Mouse (Mus musculus): ENCODE measurements around the gene Dolk.
A peak's percentile ranks its signal among the peaks of the same experiment; 100 is the strongest.

The Dolk gene

GRCm38 (mm10) chr2:30267466-30267865, 18.7 kb downstream of the Dolk start:
- no peak for DNase-seq (ENCODE audit: low spot score)

GRCm38 (mm10) chr2:30266392-30266941, 19.7 kb downstream of the Dolk start:
- DNase-seq (ENCODE audit: low spot score): peak; percentile 50

GRCm38 (mm10) chr2:30265767-30266253, 20.3 kb downstream of the Dolk start, which contains the start of gene Phyhd1:
Gene Phyhd1 (plus strand): TSS chr2:30266203.
- DNase-seq (ENCODE audit: low spot score): peak; percentile 68

- no peak for DNase-seq (ENCODE audit: low spot score)
Measured at GRCm38 (mm10) chr2:30264671-30265519, 21.2 kb downstream of the Dolk start.

- DNase-seq (ENCODE audit: low spot score): no peak
Measured at GRCm38 (mm10) chr2:30263811-30264210, 22.3 kb downstream of the Dolk start.

- DNase-seq (ENCODE audit: low spot score): no peak
Measured at GRCm38 (mm10) chr2:30262840-30263441, 23.2 kb downstream of the Dolk start.

GRCm38 (mm10) chr2:30261921-30262839, 24.0 kb downstream of the Dolk start:
- DNase-seq (ENCODE audit: low spot score): no peak

- DNase-seq (ENCODE audit: low spot score): no peak
Measured at GRCm38 (mm10) chr2:30261064-30261736, 24.9 kb downstream of the Dolk start.

- no peak for DNase-seq (ENCODE audit: low spot score)
Measured at GRCm38 (mm10) chr2:30259131-30260064, 26.7 kb downstream of the Dolk start.

GRCm38 (mm10) chr2:30258600-30258999, 27.5 kb downstream of the Dolk start:
- DNase-seq (ENCODE audit: low spot score): no peak

- no peak for DNase-seq (ENCODE audit: low spot score)
Measured at GRCm38 (mm10) chr2:30257699-30258460, 28.3 kb downstream of the Dolk start.

GRCm38 (mm10) chr2:30256616-30257350, 29.4 kb downstream of the Dolk start:
- no peak for DNase-seq (ENCODE audit: low spot score)

- DNase-seq (ENCODE audit: low spot score): no peak
Measured at GRCm38 (mm10) chr2:30255631-30256395, 30.3 kb downstream of the Dolk start.

GRCm38 (mm10) chr2:30253809-30254208, 32.3 kb downstream of the Dolk start:
- DNase-seq (ENCODE audit: low spot score): no peak

GRCm38 (mm10) chr2:30252521-30252920, 33.6 kb downstream of the Dolk start:
- no peak for DNase-seq (ENCODE audit: low spot score)

- DNase-seq (ENCODE audit: low spot score): peak; percentile 68
Measured at GRCm38 (mm10) chr2:30251417-30252104, 34.6 kb downstream of the Dolk start.
